ENCODE assay signal across 8 mouse cellular contexts in the genomic region with DNA sequence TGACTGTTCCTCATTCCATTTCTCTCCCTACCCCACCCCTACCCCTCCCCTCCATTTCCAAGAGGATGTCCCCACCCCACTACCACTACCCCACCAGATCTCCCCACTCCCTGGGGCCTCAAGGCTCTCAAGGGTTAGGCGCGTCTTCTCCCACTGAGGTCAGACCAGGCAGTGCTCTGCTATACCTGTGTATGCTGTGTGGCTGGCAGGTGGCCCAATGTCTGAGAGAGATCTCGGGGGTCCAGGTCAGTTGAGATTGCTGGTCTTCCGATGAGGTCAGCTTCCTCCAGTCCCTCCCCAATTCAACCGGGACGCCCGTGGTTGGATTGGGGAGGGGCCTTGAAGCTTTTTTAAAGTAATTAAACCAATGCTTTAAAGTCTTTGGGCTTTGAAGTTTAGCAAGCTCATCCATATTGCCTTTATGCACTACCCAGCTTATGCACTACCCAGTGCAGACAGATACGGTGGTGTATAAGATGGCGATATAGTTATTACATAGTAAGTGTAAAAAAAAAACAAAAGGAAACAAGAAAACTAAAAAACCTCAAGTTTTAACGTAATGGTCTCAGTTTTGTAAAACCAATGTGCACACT. TPM values are rescaled to one million over a fixed set of nuclear protein-coding genes. Genes with fewer than 3 reads are reported as not detected.
DNase-seq lines count a peak whose midpoint lies in the region; ATAC-seq and TF ChIP-seq lines count a peak whose summit lies in the region.

No protein-coding gene starts in this region.

- peak overlapping the region; percentile 76 for H3K9ac ChIP-seq in heart, embryonic 14.5 days (ENCODE audit: low read length)
- H3K9ac ChIP-seq in hindbrain, postnatal 0 days (replicated peaks; ENCODE audit: low read length): peak overlapping the region; percentile 87; the same call in 1 of the 2 replicates
- peak overlapping the region; percentile 87 for H3K9ac ChIP-seq in neural tube, embryonic 13.5 days

- ATAC-seq in heart, embryonic 14.5 days (ENCODE audit: insufficient number of reproducible peaks, insufficient read depth, low FRiP score, low read depth): peak; percentile 47; the same call in 1 of the 2 replicates
- peak; percentile 27; the same call in 1 of the 2 replicates for ATAC-seq in hindbrain, postnatal 0 days
- ATAC-seq in neural tube, embryonic 13.5 days (ENCODE audit: low read depth): no peak

- peaks cover 3% of the 10 kb centered on the region; the same call in 1 of the 2 replicates for H3K9me3 ChIP-seq in heart, embryonic 14.5 days (ENCODE audit: control insufficient read depth, low read length)
- H3K9me3 ChIP-seq in hindbrain, postnatal 0 days (ENCODE audit: low read length): no peaks in the 10 kb centered on the region
- H3K9me3 ChIP-seq in neural tube, embryonic 13.5 days: peaks cover 3% of the 10 kb centered on the region; the same call in 1 of the 2 replicates

- H3K4me3 ChIP-seq in heart, embryonic 14.5 days (ENCODE audit: control insufficient read depth in 1 of 2, insufficient read depth in 1 of 2, low read depth in 1 of 2, low read length in 2 of 2): peak overlapping the region; percentile 60 to 77
- H3K4me3 ChIP-seq in hindbrain, postnatal 0 days (ENCODE audit: low read length): peak overlapping the region; percentile 80
- peak overlapping the region; percentile 68 for H3K4me3 ChIP-seq in neural tube, embryonic 13.5 days

- no peak for TF ChIP-seq CTCF in hindbrain, postnatal 0 days (IDR thresholded peaks at IDR 0.05; ENCODE audit: low read depth)

- peaks cover 4 to 5% of the 10 kb centered on the region in 2 experiments; a peak in 1 of 4 replicates for H3K4me1 ChIP-seq in heart, embryonic 14.5 days (ENCODE audit: control insufficient read depth in 2 of 2, insufficient read depth in 2 of 2, low read length in 2 of 2)
- peaks cover 4% of the 10 kb centered on the region; the same call in 1 of the 2 replicates for H3K4me1 ChIP-seq in hindbrain, postnatal 0 days (ENCODE audit: insufficient read depth, low read length)
- peaks cover 18% of the 10 kb centered on the region for H3K4me1 ChIP-seq in neural tube, embryonic 13.5 days (replicated peaks)

- H3K4me2 ChIP-seq in heart, embryonic 14.5 days (ENCODE audit: low read length): peak overlapping the region; percentile 72
- H3K4me2 ChIP-seq in hindbrain, postnatal 0 days (ENCODE audit: low read depth, low read length): peak overlapping the region; percentile 64
- H3K4me2 ChIP-seq in neural tube, embryonic 13.5 days: peak overlapping the region; percentile 65

- no peak for DNase-seq in heart, postnatal 25 days (ENCODE audit: low spot score)
- DNase-seq in CD4-positive helper T cell, adult 2 months (ENCODE audit: low read depth, low spot score): peak; percentile 23
- DNase-seq in cerebellum, adult 9-11 months: peak; percentile 50
- no peak for DNase-seq in hindbrain, postnatal 0 days (ENCODE audit: low spot score)
- no peak for DNase-seq in yolk sac, embryonic 10.5 days (ENCODE audit: low spot score)
- no peak for DNase-seq in frontal cortex, postnatal 36 days (ENCODE audit: low spot score in 2 of 2)

- 0 out of 2 replicates have a peak, but pooled peaks cover 5% of the 10 kb centered on the region for H3K36me3 ChIP-seq in heart, embryonic 14.5 days (ENCODE audit: control insufficient read depth, insufficient read depth, low read length)
- no peaks in the 10 kb centered on the region for H3K36me3 ChIP-seq in hindbrain, postnatal 0 days (ENCODE audit: insufficient read depth, low read length)
- H3K36me3 ChIP-seq in neural tube, embryonic 13.5 days: peaks cover 5% of the 10 kb centered on the region; the same call in 1 of the 2 replicates

- intact Hi-C loops in heart, postnatal 25 days (cut with DNase I): loop anchor here (2.0 kb wide), 1 partner anchor 30 kb away; no protein-coding TSS in a partner anchor

- WGBS in heart, embryonic 14.5 days: 77% methylated on average over 10 of the region's 10 CpGs
- WGBS in hindbrain, postnatal 0 days: 73% methylated on average over 10 of the region's 10 CpGs
- WGBS in neural tube, embryonic 13.5 days: 80% methylated on average over 10 of the region's 10 CpGs

- H3K27me3 ChIP-seq in heart, embryonic 14.5 days (ENCODE audit: control insufficient read depth, insufficient read depth, low read length): no peaks in the 10 kb centered on the region
- H3K27me3 ChIP-seq in hindbrain, postnatal 0 days (ENCODE audit: insufficient read depth, low read length): no peaks in the 10 kb centered on the region
- H3K27me3 ChIP-seq in neural tube, embryonic 13.5 days: no peaks in the 10 kb centered on the region

- H3K27ac ChIP-seq in heart, embryonic 14.5 days (replicated peaks in 1 of 2; ENCODE audit: control insufficient read depth in 1 of 2, insufficient read depth in 1 of 2, low read depth in 2 of 2, low read length in 2 of 2): no peak overlapping the region
- peak overlapping the region; percentile 96 for H3K27ac ChIP-seq in hindbrain, postnatal 0 days
- H3K27ac ChIP-seq in neural tube, embryonic 13.5 days (replicated peaks): peak overlapping the region; percentile 94

RNA-seq across cellular contexts. Expression of a gene that starts 0.5 kb away (rescaled TPM):
- 31.5 and 47.5 TPM in 2 replicates for polyA plus RNA-seq in heart, embryonic 14.5 days (2014; fragmentation: Nextera tagmentation; extraction: Ambion mirVana)
- 10 to 100 TPM; 15.8 to 18.7 TPM for total RNA-seq in heart, postnatal 25 days (2021)
- 86.0 and 104 TPM in 2 replicates for total RNA-seq in hindbrain, postnatal 0 days (2014; rRNA removed)
- 184 and 189 TPM in 2 replicates for polyA plus RNA-seq in hindbrain, postnatal 0 days (2015; fragmentation: Nextera tagmentation; extraction: Ambion mirVana)
- polyA plus RNA-seq in neural tube, embryonic 13.5 days (2015; fragmentation: Nextera tagmentation; extraction: Ambion mirVana): 150 and 161 TPM in 2 replicates

RNA-seq across cellular contexts. Expression of a gene that starts 31.4 kb away (rescaled TPM):
- 12.2 and 15.9 TPM in 2 replicates for polyA plus RNA-seq in heart, embryonic 14.5 days (2014; fragmentation: Nextera tagmentation; extraction: Ambion mirVana)
- 1 to 10 TPM; 4.8 to 7.4 TPM for total RNA-seq in heart, postnatal 25 days (2021)
- not detected in 2 replicates for total RNA-seq in hindbrain, postnatal 0 days (2014; rRNA removed)
- polyA plus RNA-seq in hindbrain, postnatal 0 days (2015; fragmentation: Nextera tagmentation; extraction: Ambion mirVana): 11.7 and 18.2 TPM in 2 replicates
- 4.8 and 10.0 TPM in 2 replicates for polyA plus RNA-seq in neural tube, embryonic 13.5 days (2015; fragmentation: Nextera tagmentation; extraction: Ambion mirVana)

RNA-seq across cellular contexts. Expression of a gene that starts 39.6 kb away (rescaled TPM):
- polyA plus RNA-seq in heart, embryonic 14.5 days (2014; fragmentation: Nextera tagmentation; extraction: Ambion mirVana): 13.7 and 15.9 TPM in 2 replicates
- total RNA-seq in heart, postnatal 25 days (2021): 10 to 100 TPM; 17.6 to 18.2 TPM
- 2.7 and 5.2 TPM in 2 replicates for total RNA-seq in hindbrain, postnatal 0 days (2014; rRNA removed)
- 9.2 and 9.4 TPM in 2 replicates for polyA plus RNA-seq in hindbrain, postnatal 0 days (2015; fragmentation: Nextera tagmentation; extraction: Ambion mirVana)
- polyA plus RNA-seq in neural tube, embryonic 13.5 days (2015; fragmentation: Nextera tagmentation; extraction: Ambion mirVana): 4.3 and 6.8 TPM in 2 replicates

RNA-seq across cellular contexts. Expression of a gene that starts 47.5 kb away (rescaled TPM):
- polyA plus RNA-seq in heart, embryonic 14.5 days (2014; fragmentation: Nextera tagmentation; extraction: Ambion mirVana): 10.1 and 10.7 TPM in 2 replicates
- 1 to 10 TPM; 4.2 to 4.7 TPM for total RNA-seq in heart, postnatal 25 days (2021)
- 1.3 and 3.1 TPM in 2 replicates for total RNA-seq in hindbrain, postnatal 0 days (2014; rRNA removed)
- 5.6 and 6.0 TPM in 2 replicates for polyA plus RNA-seq in hindbrain, postnatal 0 days (2015; fragmentation: Nextera tagmentation; extraction: Ambion mirVana)
- 5.8 and 6.8 TPM in 2 replicates for polyA plus RNA-seq in neural tube, embryonic 13.5 days (2015; fragmentation: Nextera tagmentation; extraction: Ambion mirVana)

Comparison
In these comparisons a context has a peak if more than half of its experiments do, and no peak if none do; other contexts are left out.
1. H3K27ac ChIP-seq: peak in hindbrain, postnatal 0 days (single experiment) and neural tube, embryonic 13.5 days (single experiment); none in heart, embryonic 14.5 days (0 of 2).
2. DNase-seq: peak in CD4-positive helper T cell, adult 2 months (single experiment) and cerebellum, adult 9-11 months (single experiment); none in heart, postnatal 25 days (single experiment), hindbrain, postnatal 0 days (single experiment), yolk sac, embryonic 10.5 days (single experiment) and frontal cortex, postnatal 36 days (0 of 2).
3. Peak in every context shown above with its lines, with median percentiles within 50 percentile points of each other: H3K4me2 ChIP-seq, H3K4me3 ChIP-seq and H3K9ac ChIP-seq.